Mouse (Mus musculus) bone marrow macrophage, adult 2 months (primary cell): ENCODE data around the gene Ilf2.

Experiments used
- CTCF ChIP-seq: IDR thresholded peaks from 2 replicates; pipeline ENCODE4 v1.5.1; 2012; ENCODE audit warnings: low read depth, mild to moderate bottlenecking, low read length, moderate library complexity
- POLR2A ChIP-seq: IDR thresholded peaks from 2 replicates; pipeline ENCODE4 v1.6.1; 2012; ENCODE audit warnings: mild to moderate bottlenecking, low read depth, low read length, borderline replicate concordance

DNA sequence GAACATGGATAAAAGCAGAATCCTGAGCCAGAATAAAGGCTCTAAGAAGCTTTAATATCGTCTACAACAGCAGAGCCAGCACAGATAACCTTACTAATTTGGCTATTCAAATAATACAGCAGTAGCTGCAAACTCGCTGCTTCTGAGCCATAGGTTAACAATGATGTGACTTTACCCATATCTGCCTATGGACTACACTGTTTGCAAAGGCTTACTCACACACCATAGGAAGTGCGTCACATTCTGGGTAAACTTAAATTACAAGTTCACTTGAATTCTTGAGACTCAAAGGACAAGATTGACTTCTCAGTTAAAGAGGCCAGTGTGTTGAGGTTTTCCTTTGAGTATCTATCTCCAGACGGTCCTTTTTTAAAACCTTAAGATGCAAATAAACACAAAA, 27.5 kb downstream of the Ilf2 start:
- TF ChIP-seq CTCF = no peak
- TF ChIP-seq POLR2A = no peak
